Mouse (Mus musculus) ES-E14 (cell line): ENCODE results near the gene Muc1. TPM values are rescaled to one million over a fixed set of nuclear protein-coding genes. Genes with fewer than 3 reads are reported as not detected.

ENCODE experiments used
- DNase-seq: peaks from one replicate; pipeline ENCODE4 v3.0.0-alpha.2; 2013; ENCODE audit warnings: low read depth, low spot score
- H3K27ac ChIP-seq: 2 replicates; pipeline ENCODE4 v1.5.1; 2012; ENCODE audit warnings: low read depth, mild to moderate bottlenecking, low read length, moderate library complexity, mixed read lengths; ENCODE audit not compliant: poor library complexity, insufficient read depth, severe bottlenecking
- H3K36me3 ChIP-seq: 2 replicates; pipeline ENCODE4 v1.6.1; 2012; ENCODE audit warnings: mild to moderate bottlenecking, low read length, moderate library complexity, mixed read lengths; ENCODE audit not compliant: control insufficient read depth, poor library complexity, insufficient read depth, severe bottlenecking
- H3K4me1 ChIP-seq, 2 experiments: fragments of 150-350 bp in 1 of 2; sonication (generic) in 1 of 2; 2 replicates each; pipeline ENCODE4 v1.6.1; 2012; ENCODE audit warnings: low read length in 2 of 2, mild to moderate bottlenecking in 1 of 2, mixed read lengths in 1 of 2; ENCODE audit not compliant: control insufficient read depth in 2 of 2, insufficient read depth in 2 of 2, poor library complexity in 1 of 2
- H3K4me3 ChIP-seq, 2 experiments: fragments of 150-350 bp in 1 of 2; sonication (generic) in 1 of 2; 2 replicates each; pipeline ENCODE4 v1.5.1; 2012; ENCODE audit warnings: low read length in 2 of 2, low read depth in 1 of 2, mild to moderate bottlenecking in 1 of 2, mixed read lengths in 1 of 2; ENCODE audit not compliant: insufficient read depth in 1 of 2, poor library complexity in 1 of 2, severe bottlenecking in 1 of 2
- H3K9ac ChIP-seq: 2 replicates; pipeline ENCODE4 v1.6.1; 2012; ENCODE audit warnings: low read depth, mild to moderate bottlenecking, low read length, mixed read lengths; ENCODE audit not compliant: poor library complexity, insufficient read depth, severe bottlenecking
- H3K9me3 ChIP-seq: fragments of 150-350 bp; sonication (generic); 2 replicates; pipeline ENCODE4 v1.6.1; 2012; ENCODE audit warnings: low read depth, mild to moderate bottlenecking, low read length; ENCODE audit not compliant: control insufficient read depth, insufficient read depth
- CHD2 ChIP-seq: IDR thresholded peaks from 2 replicates; pipeline ENCODE4 v1.6.1; 2014; ENCODE audit warnings: mild to moderate bottlenecking, low read depth, low read length, inconsistent platforms
- HCFC1 ChIP-seq: IDR thresholded peaks from 2 replicates; pipeline ENCODE4 v1.6.1; 2012; ENCODE audit warnings: low read length, inconsistent platforms, borderline replicate concordance; ENCODE audit not compliant: insufficient read depth
- MAFK ChIP-seq: IDR thresholded peaks from 2 replicates; pipeline ENCODE4 v1.6.1; 2014; ENCODE audit warnings: mild to moderate bottlenecking, low read depth, low read length, inconsistent platforms; ENCODE audit not compliant: insufficient read depth
- ZC3H11A ChIP-seq: IDR thresholded peaks from 2 replicates; pipeline ENCODE4 v1.6.1; 2012; ENCODE audit warnings: low read depth, mild to moderate bottlenecking, inconsistent platforms, low read length, borderline replicate concordance
- ZNF384 ChIP-seq: IDR thresholded peaks from 2 replicates; pipeline ENCODE4 v1.6.1; 2012; ENCODE audit warnings: low read depth, low read length, inconsistent platforms
- in situ Hi-C, 2 experiments: fragments of 600-800 bp; cut with MboI; formaldehyde crosslinking; loops; one replicate each; pipeline ENCODE4 v1.15.1; 2025; ENCODE audit warnings: low sequenced_read_pairs in 2 of 2, inconsistent platforms in 1 of 2; ENCODE audit not compliant: unreplicated experiment in 2 of 2
- total RNA-seq: library from RNA; depleted of rRNA; stranded (reverse); fragments of 300-350 nt; gene quantifications from 2 replicates; pipeline ENCODE4 v1.2.3, GENCODE M21; 2012

Muc1 gene
- total RNA-seq, 1 experiment: 3.0 TPM

DNA sequence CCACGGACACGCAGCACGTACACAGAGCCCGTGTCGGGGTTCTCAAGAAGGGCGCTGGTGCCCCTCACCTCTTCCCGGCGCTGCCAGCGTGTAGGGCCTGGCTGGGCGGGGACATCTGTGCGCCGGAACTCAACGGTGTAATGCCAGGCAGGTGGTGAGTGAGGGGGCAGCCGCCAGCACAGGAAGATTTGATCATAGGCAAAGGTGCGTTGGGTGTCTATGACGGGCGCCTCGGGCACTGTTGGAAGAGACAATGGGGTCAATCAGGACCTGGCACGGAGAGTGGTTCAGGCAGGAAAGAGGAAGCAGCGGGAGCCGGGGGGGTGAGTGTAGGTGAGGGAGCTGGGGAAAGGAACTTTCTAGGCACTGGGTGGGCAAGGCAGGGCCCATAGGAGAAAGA lies 8.8 kb downstream of the Muc1 start:
- peak overlapping the region; percentile 34; the same call in 1 of the 2 replicates for H3K9ac ChIP-seq
- H3K36me3 ChIP-seq: peaks cover 8% of the 10 kb centered on the region
- peaks cover 2 to 10% of the 10 kb centered on the region in 2 experiments; a peak in 2 of 4 replicates for H3K4me1 ChIP-seq
- no peaks in the 10 kb centered on the region for H3K9me3 ChIP-seq
- H3K4me3 ChIP-seq: peak overlapping the region; percentile 34 to 36; a peak in 3 of 4 replicates
- H3K27ac ChIP-seq: no peak overlapping the region
- TF ChIP-seq MAFK (no peak), CHD2 (no peak), HCFC1 (no peak), ZNF384 (no peak), ZC3H11A (no peak)
- in situ Hi-C loops: no loop called here
- DNase-seq: no peak

DNA sequence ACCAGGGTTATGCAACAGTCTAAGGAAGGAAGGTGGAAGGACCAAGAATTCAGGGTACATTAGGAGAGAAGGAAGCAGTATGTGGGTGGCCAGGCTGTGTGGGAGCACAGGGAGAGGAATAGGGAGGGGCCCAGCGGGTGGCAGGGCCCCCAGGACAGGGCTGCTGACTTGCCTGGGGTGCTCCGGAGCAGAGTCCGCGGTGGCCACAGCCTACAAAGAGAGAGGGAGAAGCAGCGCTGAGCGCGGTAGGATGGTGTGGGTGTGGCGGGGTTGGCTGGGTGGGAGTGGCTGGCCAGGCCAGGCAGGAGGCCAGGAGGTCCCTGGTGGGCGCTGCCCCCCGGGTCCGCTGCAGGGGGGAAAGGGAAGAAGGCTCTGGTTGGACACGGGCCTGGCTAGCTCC lies 9.6 kb downstream of the Muc1 start:
- TF ChIP-seq HCFC1 (no peak), MAFK (no peak), ZNF384 (no peak), CHD2 (no peak), ZC3H11A (no peak)
- H3K27ac ChIP-seq: no peak overlapping the region
- peaks cover 8% of the 10 kb centered on the region for H3K36me3 ChIP-seq

DNA sequence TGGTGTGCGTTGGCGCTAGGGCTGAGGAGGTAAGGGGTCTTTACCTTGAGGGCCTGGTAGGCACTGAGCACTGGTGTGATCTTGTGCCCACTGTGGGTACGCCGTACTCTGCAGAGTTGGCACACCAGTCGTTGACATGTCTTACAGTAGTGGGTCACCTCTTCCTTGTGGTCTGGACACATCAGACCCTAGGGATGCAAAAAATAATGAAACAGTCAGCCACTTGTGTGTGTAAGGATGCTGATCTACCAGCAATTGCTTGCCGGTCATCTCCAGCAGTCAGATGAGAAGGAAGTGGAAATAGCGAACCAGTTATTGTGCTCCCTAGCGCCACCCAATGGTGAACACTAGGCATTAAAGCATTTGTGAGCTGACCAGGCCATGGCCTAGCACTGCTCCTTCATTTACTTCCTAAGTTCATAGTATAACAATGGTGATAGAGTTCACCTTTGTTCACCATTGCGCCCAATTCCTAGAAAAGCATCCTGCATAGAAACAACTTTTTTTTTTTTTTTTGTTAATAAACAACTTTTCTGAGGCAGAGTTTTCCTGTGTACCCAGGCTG lies 13.6 kb downstream of the Muc1 start:
- H3K9me3 ChIP-seq: no peaks in the 10 kb centered on the region
- TF ChIP-seq ZC3H11A (no peak), ZNF384 (no peak), MAFK (no peak), HCFC1 (no peak), CHD2 (no peak)
- in situ Hi-C loops: no loop called here
- DNase-seq: no peak
- H3K4me1 ChIP-seq: peaks cover 3 to 18% of the 10 kb centered on the region in 2 experiments; a peak in 3 of 4 replicates
- H3K27ac ChIP-seq: no peak overlapping the region
- H3K9ac ChIP-seq: no peak overlapping the region
- peaks cover 8% of the 10 kb centered on the region for H3K36me3 ChIP-seq
- H3K4me3 ChIP-seq: no peak overlapping the region

More for the DNA sequence above, 9.6 kb downstream of the Muc1 start:
- in situ Hi-C loops: no loop called here
- DNase-seq: no peak
- no peak overlapping the region for H3K9ac ChIP-seq
- H3K9me3 ChIP-seq: no peaks in the 10 kb centered on the region
- peaks cover 2 to 9% of the 10 kb centered on the region in 2 experiments; a peak in 2 of 4 replicates for H3K4me1 ChIP-seq
- no peak overlapping the region for H3K4me3 ChIP-seq

DNA sequence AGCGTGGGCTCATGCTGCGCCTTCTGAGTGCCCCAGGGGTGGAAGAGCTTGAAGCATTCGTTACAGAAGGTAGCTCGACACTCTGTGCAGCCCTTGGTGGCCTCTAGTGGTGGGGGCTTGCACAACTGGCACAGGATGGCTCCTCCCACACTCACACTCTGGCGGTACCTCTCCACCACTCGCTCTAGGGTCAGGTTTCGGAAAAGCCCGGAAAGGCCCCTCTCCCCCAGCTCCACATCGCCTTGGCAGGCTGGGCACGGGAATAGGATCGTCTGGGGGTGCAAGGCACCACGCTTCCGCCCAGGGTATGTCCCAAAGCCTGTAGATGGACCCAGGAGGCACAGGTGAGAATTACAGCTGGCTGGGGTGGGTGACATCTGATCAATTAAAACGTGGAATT lies 14.8 kb downstream of the Muc1 start:
- TF ChIP-seq MAFK (no peak), ZNF384 (no peak), HCFC1 (no peak), ZC3H11A (no peak), CHD2 (no peak)
- H3K4me1 ChIP-seq: peaks cover 3 to 17% of the 10 kb centered on the region in 2 experiments; a peak in 3 of 4 replicates

More for the DNA sequence above, 14.8 kb downstream of the Muc1 start:
- peaks cover 6% of the 10 kb centered on the region; the same call in 1 of the 2 replicates for H3K36me3 ChIP-seq
- peak overlapping the region in 1 of 2 experiments; percentile 35; a peak in 2 of 4 replicates for H3K4me3 ChIP-seq
- no peak overlapping the region for H3K27ac ChIP-seq
- DNase-seq: no peak
- peak overlapping the region; percentile 54 for H3K9ac ChIP-seq
- in situ Hi-C loops: no loop called here
- H3K9me3 ChIP-seq: no peaks in the 10 kb centered on the region
